In the genomic region with DNA sequence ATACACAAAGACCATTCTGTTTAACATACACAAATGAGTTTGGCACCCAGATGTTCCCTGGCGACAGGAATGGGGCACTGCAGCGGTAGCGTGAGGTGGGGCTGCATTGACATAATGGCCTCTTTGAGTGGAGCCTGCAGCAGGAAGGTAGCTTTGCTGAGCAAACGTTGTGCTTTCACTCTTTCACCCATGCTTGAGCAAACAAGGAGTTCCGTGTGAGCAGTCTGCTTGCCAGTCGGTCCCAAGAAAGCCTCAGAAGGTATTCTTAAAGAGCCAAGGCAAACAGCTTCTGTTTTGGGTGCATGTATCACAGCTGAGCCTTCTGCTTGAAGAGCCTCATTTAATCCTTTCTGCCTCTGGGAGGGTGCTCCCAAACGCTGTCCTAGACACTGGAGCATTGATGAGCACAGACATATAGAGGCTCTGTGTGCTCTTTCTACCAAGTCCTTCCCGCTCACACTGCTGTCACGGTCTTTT, we compare ENCODE assay signal across 9 mouse cellular contexts.
A peak's percentile ranks its signal among the peaks of the same experiment; 100 is the strongest.
DNase-seq lines count a peak whose midpoint lies in the region; ATAC-seq and TF ChIP-seq lines count a peak whose summit lies in the region.
"Had no signal": no experiment of that assay in that cellular context is flagged by ENCODE, and none has a peak within 500 bp of the region (broad histone marks: within the 10 kb centered on the region; RNA-seq: fewer than 3 reads in every experiment).

No protein-coding gene starts in this region.

- 73% methylated on average over 9 of the region's 9 CpGs for WGBS in heart, adult 2 months
- WGBS in hindbrain, embryonic 16.5 days: 47% methylated on average over 9 of the region's 9 CpGs
- WGBS in lung, postnatal 0 days: 39% methylated on average over 9 of the region's 9 CpGs

- H3K4me2 ChIP-seq in hindbrain, embryonic 16.5 days (ENCODE audit: low read length): no peak overlapping the region
- H3K4me2 ChIP-seq in lung, postnatal 0 days (replicated peaks; ENCODE audit: low read depth, low read length): peak overlapping the region; percentile 20

- no peak overlapping the region for H3K9ac ChIP-seq in heart, adult 2 months (ENCODE audit: low read depth, low read length)
- H3K9ac ChIP-seq in hindbrain, embryonic 16.5 days (ENCODE audit: low read depth, low read length): no peak overlapping the region
- no peak overlapping the region for H3K9ac ChIP-seq in lung, postnatal 0 days (replicated peaks; ENCODE audit: low read depth)

- no peak for TF ChIP-seq EP300 in heart, adult 2 months (IDR thresholded peaks at IDR 0.05; ENCODE audit: insufficient read depth, low read depth, low read length)
- no peak for TF ChIP-seq EP300 in lung, postnatal 0 days (IDR thresholded peaks at IDR 0.05)

- DNase-seq in heart, adult 11 months: peak; percentile 55
- DNase-seq in heart, adult 2 months: no peak
- peak; percentile 59 for DNase-seq in WW6 (ENCODE audit: low read depth, low spot score)
- peak; percentile 91 for DNase-seq in lung, postnatal 0 days (ENCODE audit: low spot score)
- no peak for DNase-seq in gastrocnemius, adult 8-10 months (ENCODE audit: low spot score in 2 of 2)
- no peak for DNase-seq in left cerebral cortex, adult 11 months (ENCODE audit: low spot score)

- TF ChIP-seq POLR2A in heart, adult 2 months (IDR thresholded peaks at IDR 0.05; ENCODE audit: insufficient read depth, low read depth, low read length): no peak

- no peaks in the 10 kb centered on the region for H3K9me3 ChIP-seq in hindbrain, embryonic 16.5 days (ENCODE audit: control insufficient read depth, low read length)
- H3K9me3 ChIP-seq in lung, postnatal 0 days (ENCODE audit: low read length): no peaks in the 10 kb centered on the region

- ATAC-seq in hindbrain, embryonic 16.5 days: peak; percentile 84
- ATAC-seq in lung, postnatal 0 days: peak; percentile 96
- ATAC-seq in megakaryocyte-erythroid progenitor cell, adult 5-6 weeks (replicated peaks; ENCODE audit: low FRiP score, low TSS enrichment, poor library complexity, severe bottlenecking): no peak

- intact Hi-C loops in heart, adult 2 months (cut with DNase I): no loop called here

- no peaks in the 10 kb centered on the region for H3K4me1 ChIP-seq in heart, adult 2 months (ENCODE audit: control insufficient read depth, insufficient read depth, low read length)
- H3K4me1 ChIP-seq in hindbrain, embryonic 16.5 days (ENCODE audit: control insufficient read depth, insufficient read depth, low read depth, low read length): no peaks in the 10 kb centered on the region
- H3K4me1 ChIP-seq in lung, postnatal 0 days (ENCODE audit: insufficient read depth, low read depth, low read length): peaks cover 2% of the 10 kb centered on the region; the same call in 1 of the 2 replicates

- H3K27ac ChIP-seq in heart, adult 2 months: no peak overlapping the region
- no peak overlapping the region for H3K27ac ChIP-seq in hindbrain, embryonic 16.5 days (ENCODE audit: low read depth, low read length)
- peak overlapping the region; percentile 51 for H3K27ac ChIP-seq in lung, postnatal 0 days (ENCODE audit: low read length)

- TF ChIP-seq CTCF in heart, adult 2 months (IDR thresholded peaks at IDR 0.05): no peak
- TF ChIP-seq CTCF in lung, postnatal 0 days (IDR thresholded peaks at IDR 0.05): peak; percentile 83

- no peaks in the 10 kb centered on the region for H3K27me3 ChIP-seq in heart, adult 2 months (ENCODE audit: control insufficient read depth, insufficient read depth, low read length)
- H3K27me3 ChIP-seq in hindbrain, embryonic 16.5 days (replicated peaks; ENCODE audit: control insufficient read depth, insufficient read depth, low read length): no peaks in the 10 kb centered on the region
- no peaks in the 10 kb centered on the region for H3K27me3 ChIP-seq in lung, postnatal 0 days (replicated peaks; ENCODE audit: insufficient read depth, low read length)

- no peaks in the 10 kb centered on the region for H3K36me3 ChIP-seq in heart, adult 2 months (ENCODE audit: control insufficient read depth, insufficient read depth, low read length)
- H3K36me3 ChIP-seq in hindbrain, embryonic 16.5 days (ENCODE audit: control insufficient read depth, insufficient read depth, low read length): no peaks in the 10 kb centered on the region
- H3K36me3 ChIP-seq in lung, postnatal 0 days (ENCODE audit: insufficient read depth, low read length): no peaks in the 10 kb centered on the region

- H3K79me2 ChIP-seq in heart, adult 2 months (replicated peaks; ENCODE audit: control insufficient read depth, insufficient read depth, low read length): no peaks in the 10 kb centered on the region

- no peak overlapping the region for H3K4me3 ChIP-seq in heart, adult 2 months
- no peak overlapping the region for H3K4me3 ChIP-seq in hindbrain, embryonic 16.5 days (ENCODE audit: low read length)
- H3K4me3 ChIP-seq in lung, postnatal 0 days (ENCODE audit: low read depth, low read length): no peak overlapping the region
- H3K4me3 ChIP-seq: myocyte had no signal

Comparison
In these comparisons a context has a peak if more than half of its experiments do, and no peak if none do; other contexts are left out.
1. DNase-seq: peak in heart, adult 11 months (single experiment), WW6 (single experiment) and lung, postnatal 0 days (single experiment); none in heart, adult 2 months (0 of 2), gastrocnemius, adult 8-10 months (0 of 2) and left cerebral cortex, adult 11 months (single experiment).